Mouse (Mus musculus): Measurements from ENCODE around the gene Rab37.
A peak's percentile ranks its signal among the peaks of the same experiment; 100 is the strongest.

Rab37 gene

GRCm38 (mm10) chr11:115147813-115148212 is 56.6 kb downstream of the Rab37 start:
- no peak for TF ChIP-seq GATA4 (IDR thresholded peaks at IDR 0.05; ENCODE audit: insufficient replicate concordance, low read length)

- TF ChIP-seq GATA4 (IDR thresholded peaks at IDR 0.05; ENCODE audit: insufficient replicate concordance, low read length) = no peak
These were observed 59.6 kb downstream of the Rab37 start for GRCm38 (mm10) chr11:115150741-115151254.

- no peak for TF ChIP-seq GATA4 (IDR thresholded peaks at IDR 0.05; ENCODE audit: insufficient replicate concordance, low read length)
These were observed 60.7 kb downstream of the Rab37 start for GRCm38 (mm10) chr11:115151755-115152429.

GRCm38 (mm10) chr11:115153088-115153487 is 61.9 kb downstream of the Rab37 start:
- TF ChIP-seq GATA4 (IDR thresholded peaks at IDR 0.05; ENCODE audit: insufficient replicate concordance, low read length) = no peak

GRCm38 (mm10) chr11:115153699-115154292 is 62.6 kb downstream of the Rab37 start:
- no peak for TF ChIP-seq GATA4 (IDR thresholded peaks at IDR 0.05; ENCODE audit: insufficient replicate concordance, low read length)

GRCm38 (mm10) chr11:115155053-115155634 is 63.9 kb downstream of the Rab37 start:
- no peak for TF ChIP-seq GATA4 (IDR thresholded peaks at IDR 0.05; ENCODE audit: insufficient replicate concordance, low read length)

- no peak for TF ChIP-seq GATA4 (IDR thresholded peaks at IDR 0.05; ENCODE audit: insufficient replicate concordance, low read length)
These were observed 66.9 kb downstream of the Rab37 start for GRCm38 (mm10) chr11:115157933-115158719.

GRCm38 (mm10) chr11:115160016-115160797 is 69.0 kb downstream of the Rab37 start:
- no peak for TF ChIP-seq GATA4 (IDR thresholded peaks at IDR 0.05; ENCODE audit: insufficient replicate concordance, low read length)

GRCm38 (mm10) chr11:115160883-115161577 is 69.8 kb downstream of the Rab37 start:
- TF ChIP-seq GATA4 (IDR thresholded peaks at IDR 0.05; ENCODE audit: insufficient replicate concordance, low read length) = no peak; the same call in 1 of the 2 replicates

GRCm38 (mm10) chr11:115161578-115162204 is 70.5 kb downstream of the Rab37 start:
- no peak; the same call in 1 of the 2 replicates for TF ChIP-seq GATA4 (IDR thresholded peaks at IDR 0.05; ENCODE audit: insufficient replicate concordance, low read length)

- no peak for TF ChIP-seq GATA4 (IDR thresholded peaks at IDR 0.05; ENCODE audit: insufficient replicate concordance, low read length)
These were observed 71.0 kb downstream of the Rab37 start for GRCm38 (mm10) chr11:115162205-115162601.

- TF ChIP-seq GATA4 (IDR thresholded peaks at IDR 0.05; ENCODE audit: insufficient replicate concordance, low read length) = peak; percentile 19; the same call in 1 of the 2 replicates
These were observed 71.7 kb downstream of the Rab37 start, which contains the start of gene Slc9a3r1 for GRCm38 (mm10) chr11:115162832-115163480. Slc9a3r1 (plus strand) TSS chr11:115163341.

- no peak for TF ChIP-seq GATA4 (IDR thresholded peaks at IDR 0.05; ENCODE audit: insufficient replicate concordance, low read length)
These were observed 72.4 kb downstream of the Rab37 start for GRCm38 (mm10) chr11:115163568-115164150.

Measured in liver, adult (tissue).